Mouse (Mus musculus): ENCODE measurements around the gene Med13.

Med13 gene

DNA sequence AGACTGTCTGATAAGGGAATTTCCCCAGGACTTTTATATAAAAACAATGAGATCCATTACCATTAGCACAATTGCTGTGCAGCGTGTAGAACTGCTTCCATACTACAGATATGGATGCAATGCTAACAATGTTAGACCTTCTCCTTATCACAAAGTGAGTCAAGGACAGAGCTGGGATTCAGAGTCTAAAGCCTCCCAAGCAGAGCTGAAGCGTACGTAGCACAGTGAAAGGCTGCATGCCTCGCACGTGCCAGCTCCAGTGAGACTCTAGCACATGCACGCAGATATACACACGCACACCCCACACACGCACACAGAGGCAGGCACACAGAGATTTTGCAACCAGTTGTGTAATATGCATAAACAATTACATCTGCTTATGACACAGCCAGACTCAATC is 71.7 kb downstream of the Med13 start:
- no peak for DNase-seq

DNA sequence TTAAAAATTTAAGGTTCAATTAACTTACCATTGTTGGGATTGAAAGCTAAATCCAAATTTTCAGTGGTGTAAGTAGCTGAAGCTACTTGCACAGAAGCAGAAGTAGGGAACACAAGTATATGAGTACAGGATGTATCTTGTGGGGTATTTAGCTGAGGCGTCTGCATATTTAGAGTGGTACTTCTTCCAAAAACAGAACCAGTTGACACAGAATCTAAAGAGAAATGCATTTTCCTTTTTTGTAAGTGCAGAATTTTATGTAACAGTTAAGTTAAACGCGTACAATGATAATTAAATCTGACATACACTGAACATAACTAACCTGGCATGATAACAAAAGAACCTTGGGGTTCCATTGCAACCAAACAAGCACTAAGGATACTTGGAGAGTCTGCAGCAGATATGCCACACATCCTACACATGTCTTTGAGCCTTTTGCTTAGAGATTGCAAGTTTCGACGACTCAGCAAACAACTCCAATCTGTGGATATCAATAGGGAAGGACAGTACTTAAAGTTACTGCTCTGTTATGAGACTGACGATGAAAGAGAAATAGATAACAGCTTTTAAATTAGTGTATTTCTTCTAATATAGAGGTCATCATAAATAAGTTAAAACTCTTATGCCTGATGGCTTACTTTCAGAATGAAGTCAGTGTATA is 78.8 kb downstream of the Med13 start:
- DNase-seq: no peak

DNA sequence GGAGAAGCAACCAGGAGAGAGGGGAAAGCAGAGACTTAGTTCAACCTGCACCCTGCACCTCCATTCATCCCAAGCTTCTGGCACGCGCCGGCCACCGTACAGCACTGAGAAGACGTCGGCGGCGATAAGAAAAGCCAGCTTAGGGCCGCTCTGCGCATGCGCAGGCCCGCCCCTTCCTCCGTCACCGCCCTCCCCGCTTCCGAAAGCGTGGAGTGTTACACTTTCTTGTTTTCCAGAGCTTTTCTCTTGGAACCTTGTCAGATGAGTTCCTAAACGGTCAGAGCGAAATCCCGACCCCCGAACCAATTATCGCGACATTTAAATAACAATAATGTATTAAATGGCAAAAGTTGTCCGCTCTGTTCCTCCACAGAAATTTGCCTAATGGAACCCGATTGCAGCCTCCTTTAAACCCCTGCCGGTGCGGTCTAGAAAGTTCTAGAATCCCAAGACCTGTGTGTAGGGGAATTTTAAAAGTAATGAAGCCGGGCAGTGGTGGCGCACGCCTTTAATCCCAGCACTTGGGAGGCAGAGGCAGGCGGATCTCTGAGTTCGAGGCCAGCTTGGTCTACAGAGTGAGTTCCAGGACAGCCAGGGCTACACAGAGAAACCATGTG is 99.8 kb downstream of the Med13 start, which contains the start of gene Ints2:
Gene Ints2, minus strand, starts transcription at position 116 of the 617 bp plus-strand sequence.
- peak; percentile 95 for DNase-seq

GRCm38 (mm10) chr11:86257054-86257453 is 100.3 kb downstream of the Med13 start:
- DNase-seq: no peak

DNA sequence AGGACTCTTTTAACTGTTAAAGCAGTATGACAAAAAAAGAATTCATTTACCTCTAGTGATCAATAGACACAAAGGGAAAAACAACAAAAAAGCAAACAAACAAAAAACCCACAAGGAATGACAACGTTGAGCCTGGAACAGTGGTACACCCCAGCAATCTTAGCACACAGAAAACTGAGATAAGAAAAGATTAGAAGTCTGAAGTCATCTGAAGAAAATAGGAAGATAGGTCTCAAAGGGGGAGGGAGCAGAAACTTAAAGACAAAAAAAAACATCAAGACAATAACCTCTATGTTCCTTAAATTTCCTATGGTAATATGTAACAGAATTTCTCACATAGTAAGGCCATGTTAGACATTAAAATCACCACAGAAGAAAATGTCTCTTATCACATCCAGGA is 104.1 kb downstream of the Med13 start:
- DNase-seq: no peak

GRCm38 (mm10) chr11:86232446-86232845 is 125.0 kb downstream of the Med13 start:
- DNase-seq: no peak

DNA sequence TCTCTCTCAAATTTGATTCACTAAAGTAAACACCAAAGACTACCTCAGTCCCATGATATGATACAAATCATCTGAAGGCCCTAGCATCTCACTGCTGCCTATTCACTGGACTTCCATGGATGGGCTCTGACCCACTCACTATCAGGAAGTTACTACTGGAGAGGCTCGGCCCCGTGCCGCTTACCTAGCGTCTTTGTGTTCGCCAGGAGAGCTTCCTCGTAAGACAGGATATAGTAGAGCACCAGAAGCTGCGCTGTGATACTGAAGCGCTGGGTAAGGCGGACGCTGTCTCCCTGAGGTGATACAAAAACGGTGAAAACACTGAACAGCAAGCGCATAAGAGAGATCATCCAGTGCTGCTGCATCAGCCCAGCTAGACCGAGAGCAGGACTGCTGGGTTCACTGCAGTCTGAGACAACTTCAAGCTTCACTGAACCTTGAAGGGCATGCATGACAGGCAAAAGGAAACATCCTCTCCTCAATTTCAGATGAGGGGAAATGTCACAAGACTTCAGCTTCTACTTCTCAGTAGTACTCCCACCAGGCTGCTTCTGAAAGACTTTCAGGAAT is 125.5 kb downstream of the Med13 start:
- no peak for DNase-seq

GRCm38 (mm10) chr11:86226646-86227180 is 130.7 kb downstream of the Med13 start:
- no peak for DNase-seq

GRCm38 (mm10) chr11:86225761-86226160 is 131.6 kb downstream of the Med13 start:
- no peak for DNase-seq

All from thymus, postnatal 14 days (tissue).